Mouse (Mus musculus): ENCODE results near the gene Stx18. TPM values are rescaled to one million over a fixed set of nuclear protein-coding genes. Genes with fewer than 3 reads are reported as not detected.

Stx18 gene
- polyA plus RNA-seq, 1 experiment from 2014 or later: 22.4 TPM

- Histone ChIP-seq H3K9me3 (ENCODE audit: control insufficient read depth) (no peaks in the 10 kb centered on the region), H3K27me3 (replicated peaks; ENCODE audit: control insufficient read depth, insufficient read depth, low read length) (no peaks in the 10 kb centered on the region; the same call in 1 of the 2 replicates), H3K4me1 (replicated peaks; ENCODE audit: control insufficient read depth, insufficient read depth, low read length) (no peaks in the 10 kb centered on the region), H3K36me3 (ENCODE audit: control insufficient read depth, insufficient read depth) (no peaks in the 10 kb centered on the region), H3K27ac (ENCODE audit: low read depth, low read length) (no peak overlapping the region), H3K4me3 (ENCODE audit: low read depth, low read length) (no peak overlapping the region), H3K9ac (ENCODE audit: low read depth, low read length) (no peak overlapping the region), H3K4me2 (replicated peaks; ENCODE audit: low read depth) (no peak overlapping the region)
- WGBS: 76% methylated on average over 16 of the region's 16 CpGs
- no peak for TF ChIP-seq CTCF (IDR thresholded peaks at IDR 0.05; ENCODE audit: low read depth)
- ATAC-seq: no peak
These were observed 135.8 kb downstream of the Stx18 start for GRCm38 (mm10) chr5:38174256-38174912.

DNA sequence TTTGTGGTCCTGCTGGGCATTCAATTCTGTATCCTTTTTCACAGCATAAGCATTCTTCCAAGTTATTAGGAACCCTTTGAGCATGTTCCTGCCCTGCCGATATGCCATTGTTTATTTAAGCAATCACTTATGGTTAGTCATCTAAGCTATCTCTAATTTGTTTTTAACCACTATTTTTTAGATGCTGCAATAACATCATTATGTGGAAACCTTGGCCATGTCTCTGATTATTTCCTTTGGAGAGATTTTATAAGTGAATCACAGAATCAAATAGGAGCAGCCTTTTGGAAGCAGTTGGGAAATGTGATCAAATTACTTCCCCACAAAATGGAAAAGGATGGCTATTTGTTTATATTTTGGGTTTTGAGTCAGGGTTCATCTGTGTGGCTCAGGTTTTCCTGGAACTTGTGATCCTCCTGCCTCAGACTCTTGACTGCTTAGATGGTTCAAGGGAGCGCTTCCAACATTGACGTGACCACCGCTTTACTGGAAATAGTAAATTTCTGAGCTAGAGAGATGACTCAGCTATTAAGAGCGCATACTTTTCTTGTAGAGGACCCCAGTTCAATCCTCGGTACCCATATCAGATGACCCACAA, 146.2 kb downstream of the Stx18 start:
- H3K27ac ChIP-seq (ENCODE audit: low read depth, low read length): no peak overlapping the region
- H3K9me3 ChIP-seq (ENCODE audit: control insufficient read depth): no peaks in the 10 kb centered on the region
- no peaks in the 10 kb centered on the region for H3K4me1 ChIP-seq (replicated peaks; ENCODE audit: control insufficient read depth, insufficient read depth, low read length)
- TF ChIP-seq CTCF (IDR thresholded peaks at IDR 0.05; ENCODE audit: low read depth): no peak
- no peaks in the 10 kb centered on the region for H3K36me3 ChIP-seq (ENCODE audit: control insufficient read depth, insufficient read depth)
- H3K27me3 ChIP-seq (replicated peaks; ENCODE audit: control insufficient read depth, insufficient read depth, low read length): no peaks in the 10 kb centered on the region
- H3K4me3 ChIP-seq (ENCODE audit: low read depth, low read length): no peak overlapping the region
- 81% methylated on average over 6 of the region's 6 CpGs for WGBS
- ATAC-seq: no peak
- H3K4me2 ChIP-seq (replicated peaks; ENCODE audit: low read depth): no peak overlapping the region
- no peak overlapping the region for H3K9ac ChIP-seq (ENCODE audit: low read depth, low read length)

DNA sequence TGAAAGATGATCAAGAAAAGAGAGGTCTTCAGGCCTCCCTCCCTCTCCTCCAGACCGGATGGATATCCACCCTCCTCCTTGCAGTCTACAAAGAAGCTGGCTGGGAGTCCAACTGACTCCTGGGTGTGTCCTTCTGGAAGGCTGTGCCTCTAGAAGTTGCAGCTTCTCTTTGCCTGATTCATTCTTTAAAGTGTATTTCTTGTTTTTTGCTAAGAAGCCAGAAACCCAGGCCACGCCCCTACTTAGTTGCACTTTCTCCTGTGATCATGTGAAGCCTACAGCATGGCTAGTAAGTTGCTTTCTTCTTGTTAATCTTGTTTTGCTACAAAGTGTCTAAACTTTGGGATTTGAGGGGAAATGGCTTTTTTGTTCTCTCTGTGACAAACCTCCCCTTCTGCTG, 148.5 kb downstream of the Stx18 start:
- no peaks in the 10 kb centered on the region for H3K27me3 ChIP-seq (replicated peaks; ENCODE audit: control insufficient read depth, insufficient read depth, low read length)
- no peaks in the 10 kb centered on the region for H3K36me3 ChIP-seq (ENCODE audit: control insufficient read depth, insufficient read depth)
- no peaks in the 10 kb centered on the region for H3K9me3 ChIP-seq (ENCODE audit: control insufficient read depth)
- no peak for TF ChIP-seq CTCF (IDR thresholded peaks at IDR 0.05; ENCODE audit: low read depth)
- H3K27ac ChIP-seq (ENCODE audit: low read depth, low read length): no peak overlapping the region
- no peak overlapping the region for H3K9ac ChIP-seq (ENCODE audit: low read depth, low read length)
- WGBS: 81% methylated on average over 2 of the region's 2 CpGs
- no peaks in the 10 kb centered on the region for H3K4me1 ChIP-seq (replicated peaks; ENCODE audit: control insufficient read depth, insufficient read depth, low read length)
- H3K4me2 ChIP-seq (replicated peaks; ENCODE audit: low read depth): no peak overlapping the region
- ATAC-seq: no peak
- H3K4me3 ChIP-seq (ENCODE audit: low read depth, low read length): no peak overlapping the region

Other genes starting within 250 kb of the Stx18 start
- 0.89 and 1.3 TPM in 2 replicates for gene Msx1, start 214.2 kb upstream of the Stx18 start, polyA plus RNA-seq (2015; fragmentation: Nextera tagmentation; extraction: Ambion mirVana)
- gene Nsg1, start 121.2 kb downstream of the Stx18 start, polyA plus RNA-seq (2015; fragmentation: Nextera tagmentation; extraction: Ambion mirVana): 25.0 and 28.7 TPM in 2 replicates
- gene Zbtb49, start 181.7 kb downstream of the Stx18 start, polyA plus RNA-seq (2015; fragmentation: Nextera tagmentation; extraction: Ambion mirVana): 2.9 and 3.6 TPM in 2 replicates
- gene Lyar, start 181.7 kb downstream of the Stx18 start, polyA plus RNA-seq (2015; fragmentation: Nextera tagmentation; extraction: Ambion mirVana): 42.1 and 42.2 TPM in 2 replicates
- gene Tmem128, start 221.4 kb downstream of the Stx18 start, polyA plus RNA-seq (2015; fragmentation: Nextera tagmentation; extraction: Ambion mirVana): 77.2 and 83.1 TPM in 2 replicates
- not detected in 2 replicates for gene Otop1, start 237.2 kb downstream of the Stx18 start, polyA plus RNA-seq (2015; fragmentation: Nextera tagmentation; extraction: Ambion mirVana)